Comparison of ENCODE assay signal across 18 mouse cellular contexts in genomic region chr7:134077684-134078083, GRCm38 (mm10).
A peak's percentile ranks its signal among the peaks of the same experiment; 100 is the strongest.
DNase-seq lines count a peak whose midpoint lies in the region; ATAC-seq lines count a peak whose summit lies in the region.
"Had no signal": no experiment of that assay in that cellular context is flagged by ENCODE, and none has a peak within 500 bp of the region (broad histone marks: within the 10 kb centered on the region; RNA-seq: fewer than 3 reads in every experiment).

No protein-coding gene starts in this region.

- DNase-seq in frontal cortex, postnatal 25 days (ENCODE audit: low spot score in 2 of 2), result no peak
- peak; percentile 13 for DNase-seq in left cerebral cortex, adult 11 months (ENCODE audit: low spot score)
- DNase-seq in left cerebral cortex, adult 8-10 months (ENCODE audit: low spot score in 2 of 2), result no peak
- peak; percentile 22 to 24 for DNase-seq in right cerebral cortex, adult 2 months (ENCODE audit: low spot score in 2 of 2)
- DNase-seq in right cerebral cortex, postnatal 10 days (ENCODE audit: low spot score in 2 of 2), result no peak
- DNase-seq in telencephalon, adult 2 months (ENCODE audit: low read depth, low spot score), result peak; percentile 67
- no peak for DNase-seq in gastrocnemius, adult 18-20 months (ENCODE audit: low spot score)
- DNase-seq: adrenal gland, adult 8-10 months; B cell, adult 2 months; cerebellum, adult 2 months; cerebellum, postnatal 14 days; embryo, embryonic 11 days; gastrocnemius, postnatal 36 days; heart, adult 11 months; heart, postnatal 36 days had no signal

- peak; percentile 65 for ATAC-seq in frontal cortex, adult (ENCODE audit: low TSS enrichment)
- ATAC-seq: CD4-positive, CD25-positive, alpha-beta regulatory T cell, adult 4 months; forebrain, embryonic 14.5 days had no signal

Comparison
In these comparisons a context has a peak if more than half of its experiments do, and no peak if none do; other contexts are left out.
1. DNase-seq: peak in left cerebral cortex, adult 11 months (single experiment), right cerebral cortex, adult 2 months (2 of 2) and telencephalon, adult 2 months (single experiment); none in frontal cortex, postnatal 25 days (0 of 2), left cerebral cortex, adult 8-10 months (0 of 2), right cerebral cortex, postnatal 10 days (0 of 2) and gastrocnemius, adult 18-20 months (single experiment).